Mouse (Mus musculus) adrenal gland, postnatal 4 days (tissue): ENCODE measurements around the gene Krtap7-1. TPM values are rescaled to one million over a fixed set of nuclear protein-coding genes. Genes with fewer than 3 reads are reported as not detected.

Experiments
- total RNA-seq, 2 experiments: library from RNA; stranded (reverse); gene quantifications; 2 replicates each; pipeline ENCODE4 v1.2.3; 2021

The Krtap7-1 gene
- total RNA-seq, 2 experiments from 2014 or later = not detected

Other genes starting within 250 kb of the Krtap7-1 start
- not detected for gene Krtap21-1, start 104.5 kb downstream of the Krtap7-1 start, total RNA-seq
- not detected for gene Krtap6-2, start 88.2 kb downstream of the Krtap7-1 start, total RNA-seq
- gene Krtap8-1, start 20.4 kb downstream of the Krtap7-1 start, total RNA-seq = not detected
- gene Krtap11-1, start 62.9 kb upstream of the Krtap7-1 start, total RNA-seq = not detected